Mouse (Mus musculus) cerebellum, adult 9-11 months (tissue): ENCODE data around the gene Ascc2.
"Not testable (repeated sequence)": the region's sequence is repeated elsewhere in the genome, so short reads cannot be mapped to it uniquely, and the experiment has no call there.

Experiments
- DNase-seq: peaks from one replicate; pipeline ENCODE4 v3.0.0; 2022

Gene Ascc2

DNA sequence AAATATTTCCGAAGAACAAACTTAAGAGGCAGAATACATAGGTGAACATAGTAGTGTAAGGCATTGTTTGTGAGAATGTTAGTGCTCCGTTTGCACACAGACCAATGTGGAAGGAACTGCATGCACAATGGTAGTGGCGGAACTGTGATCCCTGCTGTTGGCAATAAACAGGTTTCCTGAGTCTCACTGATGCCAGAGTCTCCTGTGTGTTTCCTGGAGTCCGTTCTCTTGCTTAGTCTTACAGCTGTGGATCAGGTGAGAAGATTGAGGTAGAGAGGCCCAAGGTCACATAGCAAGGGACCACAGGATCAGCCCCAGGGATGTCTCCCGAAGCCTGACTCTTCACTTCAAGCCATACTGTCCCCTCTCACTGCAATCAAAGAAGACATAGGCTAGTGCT is 48.0 kb downstream of the Ascc2 start:
- no peak for DNase-seq

DNA sequence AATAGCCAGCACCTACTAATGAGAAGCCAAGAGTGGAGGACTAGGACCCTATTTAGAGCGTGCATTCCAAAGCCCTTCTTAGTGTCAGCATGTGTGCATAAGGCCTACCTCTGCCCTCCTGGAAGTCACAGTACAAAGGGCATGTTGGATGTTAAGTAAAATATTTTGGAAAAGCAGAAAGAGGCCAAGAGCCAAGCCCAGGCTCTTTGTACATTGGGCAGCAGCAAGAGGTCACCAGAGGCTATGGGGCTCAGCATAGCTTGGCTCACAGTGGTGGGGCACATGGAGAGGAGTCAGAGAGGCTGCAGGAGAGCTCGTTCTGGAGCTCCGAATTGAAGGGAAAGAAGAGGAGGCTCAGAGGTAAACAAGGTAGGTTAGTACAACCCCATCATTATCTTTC is 49.5 kb downstream of the Ascc2 start:
- no peak for DNase-seq

DNA sequence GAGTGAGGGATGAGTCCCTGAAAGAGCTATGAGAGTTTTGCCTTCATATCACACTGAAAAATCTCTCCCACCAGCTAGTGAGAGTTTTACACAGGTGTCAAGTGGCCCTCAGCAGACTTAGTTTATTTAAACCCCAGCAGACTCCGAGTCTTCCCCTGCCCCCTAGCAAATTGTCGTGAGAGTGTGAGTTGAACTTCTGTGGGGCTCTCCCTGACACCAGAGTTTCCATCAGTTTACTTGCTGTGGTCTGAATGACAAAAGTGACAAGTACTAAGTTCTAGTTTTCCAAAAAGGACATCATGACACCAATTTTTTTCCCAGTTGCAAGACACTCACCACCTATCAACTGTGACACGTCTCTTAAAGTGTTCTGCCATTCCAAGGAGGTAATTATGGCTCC is 50.3 kb downstream of the Ascc2 start:
- no peak for DNase-seq

DNA sequence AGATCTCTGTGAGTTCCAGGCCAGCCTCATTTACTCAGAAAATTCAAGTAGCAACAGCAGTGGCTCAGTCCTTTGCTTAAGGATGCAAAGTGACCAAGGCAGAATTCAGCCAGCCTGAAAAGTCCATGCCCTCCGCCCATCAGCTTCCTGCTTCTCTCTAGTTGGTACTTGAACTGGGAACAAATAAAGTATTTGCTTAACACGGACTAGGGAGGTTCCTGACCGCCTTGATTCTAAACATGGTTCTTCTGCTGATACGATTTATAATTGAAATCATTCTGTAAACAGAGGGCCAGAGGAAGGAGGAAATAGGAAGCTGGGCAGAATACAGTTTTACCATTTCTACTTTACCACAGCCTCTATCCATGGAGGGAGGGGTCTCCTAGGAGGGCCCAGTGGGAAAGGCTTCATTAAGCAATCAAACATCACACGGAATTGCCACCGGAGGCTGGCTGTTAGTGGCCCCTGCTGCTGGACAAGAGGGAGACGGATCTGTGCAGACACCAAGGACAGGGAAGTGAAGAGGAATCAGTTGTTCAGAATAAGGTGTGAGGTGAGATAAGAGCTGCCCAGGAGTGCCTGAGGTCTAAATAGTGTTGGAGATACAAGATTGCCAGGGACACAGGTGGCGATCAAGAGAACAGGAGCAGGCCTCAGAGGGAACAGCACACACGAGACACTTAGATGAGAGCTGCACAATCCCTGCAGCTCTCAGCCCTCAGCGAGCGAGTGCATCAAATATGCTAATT is 51.3 kb downstream of the Ascc2 start:
- no peak for DNase-seq

DNA sequence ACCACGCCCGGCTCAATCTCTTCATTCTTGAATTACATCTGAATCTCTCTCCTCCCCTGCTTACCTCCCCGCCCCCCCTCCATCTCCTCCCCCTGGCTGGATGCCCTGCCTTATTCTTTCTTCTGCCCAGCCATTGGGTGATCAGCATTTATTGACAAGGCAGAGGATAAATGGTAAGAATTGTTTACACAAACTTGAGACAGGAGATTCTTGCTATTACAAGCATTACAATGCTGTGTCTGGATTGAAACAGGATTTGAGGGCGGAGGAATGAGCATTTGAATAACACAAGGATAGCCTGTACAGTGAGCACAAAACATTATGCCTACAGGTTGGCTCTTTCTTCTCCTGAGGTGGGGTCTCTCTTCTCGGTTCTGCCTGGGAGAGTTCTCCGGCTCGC is 52.8 kb downstream of the Ascc2 start:
- DNase-seq: no peak

DNA sequence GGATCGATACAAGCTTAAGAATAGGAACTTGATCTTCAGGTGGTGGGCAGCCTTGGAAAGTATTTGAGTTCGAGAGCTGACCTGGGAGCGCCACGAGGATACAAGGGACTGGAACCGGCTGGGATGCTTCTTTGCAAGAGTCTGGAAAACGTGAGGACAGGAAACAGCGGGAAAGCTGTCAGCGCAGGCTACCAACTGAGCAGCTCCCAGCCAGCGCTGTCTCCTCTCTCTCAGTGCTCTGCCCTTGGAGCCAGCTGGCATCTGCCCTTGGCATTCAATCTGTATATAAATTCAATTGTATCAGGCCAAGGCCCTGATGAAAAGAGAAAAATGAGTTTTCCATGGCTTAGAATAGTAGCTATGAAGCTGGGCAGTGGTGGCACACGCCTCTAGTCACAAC is 53.7 kb downstream of the Ascc2 start:
- DNase-seq: no peak

DNA sequence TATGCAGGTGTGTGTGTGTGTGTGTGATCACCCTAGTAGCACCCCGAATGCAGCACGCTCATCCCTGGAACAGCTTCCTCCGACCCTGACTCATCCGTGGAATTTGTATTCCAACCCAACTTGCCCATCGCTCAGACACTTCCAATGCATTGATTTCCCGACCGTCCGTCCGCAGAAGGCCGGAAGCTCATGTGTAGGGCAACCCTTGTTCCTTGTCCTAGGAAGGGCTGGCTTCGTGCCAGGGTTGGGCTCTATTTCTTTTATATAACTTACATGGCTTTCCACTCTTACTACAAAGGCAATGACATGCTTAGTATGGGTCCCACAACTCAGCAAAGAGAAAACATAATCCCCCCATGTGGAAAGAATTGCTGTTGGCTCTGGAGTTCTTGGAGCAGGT is 54.6 kb downstream of the Ascc2 start:
- DNase-seq: no peak

DNA sequence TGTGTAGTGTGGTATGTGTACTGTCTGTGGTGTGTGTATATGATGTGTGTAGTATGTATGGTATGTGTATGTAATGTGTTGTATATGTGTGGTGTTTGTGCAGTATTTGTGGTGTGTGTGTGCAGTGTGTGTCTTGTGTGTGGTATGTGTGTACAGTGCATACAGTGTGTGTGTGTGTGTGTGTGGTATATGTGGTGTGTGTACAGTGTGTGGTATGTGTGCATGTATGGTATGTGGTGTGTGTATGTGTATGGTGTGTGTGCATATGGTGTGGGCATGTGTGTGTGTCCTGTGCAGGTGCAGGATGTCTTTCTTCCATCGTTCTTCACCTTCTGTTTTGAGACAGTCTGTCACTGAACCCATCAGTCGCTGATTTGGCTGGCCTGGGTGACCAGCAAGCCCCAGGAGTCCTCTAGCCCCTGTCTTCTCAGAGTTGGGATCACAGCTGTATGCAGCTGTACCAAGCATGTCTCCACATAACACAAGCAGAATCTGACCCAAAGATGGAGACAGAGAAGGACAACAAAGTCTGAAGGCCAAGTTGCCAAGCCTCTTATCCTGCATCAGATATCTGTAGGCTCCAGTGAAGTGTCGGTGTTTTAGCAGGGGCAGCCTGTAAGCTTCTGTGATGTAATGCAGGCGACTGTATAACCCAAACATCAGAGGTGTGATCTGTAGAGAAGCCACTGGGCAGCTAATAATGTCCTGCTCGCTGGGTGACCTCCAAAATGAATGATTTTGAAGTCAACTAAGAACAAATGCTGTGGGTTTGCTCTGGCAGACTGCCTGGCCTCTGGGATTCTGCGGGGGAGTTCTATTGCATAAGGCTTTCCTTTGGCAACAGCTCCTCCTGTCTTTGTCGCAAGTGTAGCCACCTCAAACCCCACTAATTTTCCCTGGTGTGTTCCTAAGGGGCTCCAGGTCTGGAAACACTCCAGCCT is 59.8 kb downstream of the Ascc2 start:
- DNase-seq: no peak

DNA sequence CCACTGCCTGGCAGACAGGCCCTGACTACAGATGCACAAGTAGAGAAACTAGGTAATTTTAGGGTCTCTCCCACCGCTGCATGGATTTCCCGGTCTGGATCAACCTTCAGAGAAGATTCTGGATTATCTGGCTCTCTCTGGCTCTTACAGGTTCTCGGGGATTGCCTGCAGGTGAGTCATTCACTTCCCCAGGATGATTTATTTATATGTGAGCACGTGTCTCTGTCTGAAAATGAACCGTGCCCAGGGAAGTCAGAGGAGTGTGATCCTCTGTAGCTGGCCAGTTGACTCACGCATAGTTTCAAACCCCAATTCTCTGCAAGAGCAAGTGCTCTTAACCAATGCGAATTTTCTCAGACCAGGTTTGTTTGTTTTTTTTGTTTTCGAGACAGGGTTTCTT is 63.2 kb downstream of the Ascc2 start:
- no peak for DNase-seq

DNA sequence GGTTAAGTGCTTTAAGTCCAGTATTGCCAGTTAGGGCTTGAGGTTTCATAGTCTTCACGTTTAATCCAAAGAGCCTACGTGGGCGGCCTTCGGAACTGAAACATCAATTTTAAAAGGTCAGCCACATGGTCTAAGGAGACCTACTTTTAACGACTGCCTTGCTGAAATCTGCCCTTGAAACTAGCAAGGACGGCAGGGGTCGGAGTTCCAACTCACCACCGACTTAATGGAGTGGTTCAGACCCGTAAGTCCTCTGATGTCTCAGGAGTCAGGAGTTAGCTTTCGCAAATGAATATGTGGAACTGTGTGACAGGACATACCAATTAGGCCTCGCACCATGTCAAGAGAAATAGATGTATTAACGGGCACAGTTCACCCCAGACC is 66.1 kb downstream of the Ascc2 start:
- no peak for DNase-seq

DNA sequence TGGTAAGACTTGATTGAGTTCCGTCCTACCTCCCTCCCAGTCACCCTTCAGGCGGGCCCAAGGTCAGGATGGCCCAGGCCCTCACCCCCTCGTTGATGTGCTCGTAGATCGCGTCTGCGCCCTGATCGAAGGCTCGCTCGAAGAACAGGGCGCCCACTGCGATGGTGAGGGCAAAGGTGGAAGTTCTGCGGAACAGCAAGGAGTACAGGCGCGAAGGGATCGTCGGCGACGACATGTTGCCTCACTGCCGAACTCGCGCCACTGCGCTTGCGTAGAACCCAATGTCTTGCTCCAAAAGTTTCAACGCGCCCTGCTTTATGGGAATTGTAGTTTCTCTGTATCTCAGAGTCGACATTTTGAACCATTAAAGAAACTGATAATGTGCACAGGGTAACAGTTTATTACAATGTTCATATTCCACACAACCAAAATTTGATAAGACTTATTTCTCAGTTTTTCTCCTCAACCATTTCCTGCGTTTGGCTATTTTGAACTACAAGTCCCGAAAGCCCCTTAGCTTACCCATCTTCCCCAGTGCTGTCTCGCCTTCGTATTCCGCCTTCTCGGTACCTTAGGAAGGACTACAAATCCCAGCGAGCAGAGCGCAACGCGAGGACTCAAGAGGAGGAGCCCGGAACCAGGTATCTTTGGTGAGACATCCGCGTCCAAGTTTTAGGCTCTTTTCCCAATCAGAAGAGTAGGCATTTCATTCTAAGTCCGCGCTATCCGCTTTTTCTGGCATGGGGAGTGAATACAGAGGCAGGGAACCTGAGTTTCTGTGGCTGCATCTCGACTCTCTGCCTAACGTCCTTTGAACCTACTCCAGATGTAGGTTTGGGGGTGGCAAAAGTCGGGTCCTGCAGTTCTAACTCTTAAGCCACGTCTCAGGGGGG is 66.8 kb downstream of the Ascc2 start, which contains the start of the genes Uqcr10 and Zmat5:
Gene Uqcr10, minus strand, starts transcription at position 271 of the 893 bp plus-strand sequence.
Gene Zmat5, plus strand, starts transcription at position 607 of the 893 bp plus-strand sequence.
- peak; percentile 93 for DNase-seq

DNA sequence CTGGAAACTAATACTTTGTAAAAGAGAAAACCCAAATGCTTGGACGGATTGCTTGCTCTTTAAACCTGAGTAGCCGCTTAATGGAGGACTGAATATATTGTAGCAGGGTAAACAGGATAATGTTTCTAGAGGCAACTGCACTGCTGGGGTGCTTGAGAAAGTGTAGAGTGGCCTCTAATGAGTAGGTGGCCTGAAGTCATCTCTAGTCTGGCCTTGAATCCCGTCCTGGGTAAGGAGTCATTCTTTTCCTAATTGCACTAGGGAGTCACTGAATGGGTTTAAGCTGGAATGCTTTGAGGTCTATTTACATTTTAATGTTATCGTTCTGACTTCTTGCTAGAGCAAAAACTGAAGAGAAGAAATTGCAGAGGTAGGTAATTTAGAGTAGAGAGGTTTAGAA is 67.6 kb downstream of the Ascc2 start:
- no peak for DNase-seq

DNA sequence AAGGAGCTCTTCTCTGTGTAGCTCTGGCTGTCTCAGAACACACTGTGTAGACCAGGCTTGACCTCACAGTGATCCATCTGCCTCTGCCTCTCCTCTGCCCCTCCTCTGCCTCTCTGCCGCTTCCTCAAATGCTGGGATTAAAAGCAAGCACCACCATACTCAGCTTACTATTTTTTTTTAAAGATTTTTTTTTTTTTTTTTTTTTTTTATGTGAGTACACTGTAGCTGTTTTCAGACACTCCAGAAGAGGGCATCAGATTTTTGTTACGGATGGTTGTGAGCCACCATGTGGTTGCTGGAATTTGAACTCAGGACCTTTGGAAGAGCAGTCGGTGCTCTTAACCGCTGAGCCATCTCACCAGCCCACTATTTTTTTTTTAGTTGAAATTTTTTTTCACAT is 72.6 kb downstream of the Ascc2 start:
- DNase-seq: not testable (repeated sequence)

DNA sequence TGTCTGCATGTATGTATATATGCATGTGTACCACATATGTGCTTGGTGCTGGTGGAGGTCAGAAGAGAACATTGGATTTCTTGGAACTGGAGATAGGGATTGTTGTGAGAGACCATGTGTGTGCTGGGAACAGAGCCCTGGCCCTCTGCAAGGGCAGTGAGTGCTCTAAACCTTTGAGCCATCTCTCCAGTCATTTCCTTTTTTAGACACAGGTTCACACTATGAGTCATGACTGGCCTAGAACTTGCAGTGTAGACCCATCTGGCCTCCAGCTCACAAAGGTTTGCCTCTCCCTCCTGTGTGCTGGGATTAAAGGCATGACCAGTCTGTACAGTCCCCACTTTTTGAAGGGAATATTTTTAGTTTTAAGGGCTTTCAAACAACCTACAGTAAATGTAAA is 75.3 kb downstream of the Ascc2 start:
- no peak for DNase-seq

DNA sequence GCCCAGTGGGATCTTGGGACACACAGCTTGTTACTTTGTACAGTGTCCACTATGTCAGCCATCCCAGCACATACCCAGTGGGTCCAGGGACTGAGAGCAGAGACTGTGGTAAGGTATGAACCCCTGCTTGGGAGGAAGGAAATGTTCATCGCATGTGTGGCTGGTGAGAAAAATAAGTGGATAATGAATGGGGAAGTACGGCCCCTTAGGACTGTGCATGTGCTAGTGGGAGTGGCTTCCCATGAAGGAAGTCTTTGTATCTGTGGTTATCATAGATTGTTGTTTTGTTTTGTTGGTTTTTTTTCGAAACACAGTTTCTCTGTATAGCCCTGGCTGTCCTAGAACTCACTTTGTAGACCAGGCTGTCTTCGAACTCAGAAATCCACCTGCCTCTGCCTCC is 77.2 kb downstream of the Ascc2 start:
- no peak for DNase-seq

DNA sequence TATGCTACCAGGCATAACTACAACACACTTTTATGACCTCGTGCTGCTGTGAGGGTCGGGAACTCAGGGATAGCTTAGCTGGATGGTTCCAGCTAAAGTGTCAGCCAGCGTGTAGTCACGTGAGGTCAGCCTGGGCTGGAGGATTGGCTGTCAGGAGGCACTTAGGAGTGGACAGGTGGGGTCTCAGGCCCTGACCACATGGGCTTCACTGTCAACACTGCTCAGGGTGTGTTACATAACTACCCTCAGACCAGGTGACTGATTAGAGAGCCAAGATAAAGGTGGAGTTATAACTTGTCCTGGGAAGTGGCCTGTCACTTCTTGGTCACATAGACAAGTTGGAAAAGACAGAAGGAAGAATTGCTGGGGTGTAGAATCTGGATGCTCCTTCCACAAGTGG is 78.0 kb downstream of the Ascc2 start:
- DNase-seq: no peak

DNA sequence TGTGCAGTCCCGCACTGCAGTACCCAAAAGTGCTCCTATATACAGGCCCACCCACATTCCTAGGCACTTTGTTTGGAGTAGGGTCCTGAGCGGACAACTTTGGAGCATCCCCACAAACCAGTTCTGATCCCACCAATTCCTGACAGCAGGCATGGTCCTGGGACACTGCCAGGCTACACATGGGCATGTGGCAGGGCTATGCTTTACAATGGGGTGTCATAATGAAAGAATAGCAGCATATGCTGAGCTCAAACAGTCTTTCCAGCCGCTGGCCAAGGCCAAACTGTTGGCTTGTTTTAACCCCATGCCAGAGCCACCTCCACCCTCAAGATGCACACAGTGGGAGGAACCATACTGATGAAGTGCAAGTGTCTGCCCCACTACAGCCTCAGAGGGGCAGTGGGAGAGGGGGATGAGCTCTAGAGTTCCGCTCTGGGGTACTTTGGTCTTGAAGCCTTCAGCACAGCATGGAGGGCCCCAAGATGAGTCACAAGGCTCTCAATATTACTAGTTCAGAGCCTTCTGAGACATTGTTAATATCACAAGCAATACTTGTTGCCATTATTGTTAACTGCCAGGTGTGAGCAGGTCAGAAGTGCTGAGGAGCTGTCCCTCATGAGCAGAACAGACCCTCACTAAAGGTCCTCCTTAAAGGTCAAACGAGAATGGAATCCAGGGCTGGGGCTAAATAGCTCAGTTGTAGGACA is 79.1 kb downstream of the Ascc2 start:
- DNase-seq: no peak

DNA sequence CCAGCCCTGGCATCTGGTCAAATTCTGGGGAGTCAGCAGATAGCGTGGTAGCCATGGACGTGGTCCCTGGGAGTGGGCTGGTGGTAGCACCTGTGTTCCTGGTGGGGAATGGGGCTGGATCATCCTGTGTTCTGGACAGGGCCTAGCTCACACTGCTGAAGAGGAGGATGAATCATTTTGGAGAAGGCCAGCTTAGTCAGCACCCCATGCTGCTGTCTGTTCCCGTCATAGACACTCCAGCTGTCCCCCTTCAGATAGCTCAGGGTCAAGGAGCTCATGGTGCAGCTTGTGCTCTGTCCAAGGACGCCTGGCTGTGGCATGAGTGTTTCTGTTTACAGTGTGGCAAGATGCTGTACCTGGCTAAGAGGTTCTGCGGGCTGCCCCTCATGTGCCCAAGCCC is 81.0 kb downstream of the Ascc2 start:
- no peak for DNase-seq

DNA sequence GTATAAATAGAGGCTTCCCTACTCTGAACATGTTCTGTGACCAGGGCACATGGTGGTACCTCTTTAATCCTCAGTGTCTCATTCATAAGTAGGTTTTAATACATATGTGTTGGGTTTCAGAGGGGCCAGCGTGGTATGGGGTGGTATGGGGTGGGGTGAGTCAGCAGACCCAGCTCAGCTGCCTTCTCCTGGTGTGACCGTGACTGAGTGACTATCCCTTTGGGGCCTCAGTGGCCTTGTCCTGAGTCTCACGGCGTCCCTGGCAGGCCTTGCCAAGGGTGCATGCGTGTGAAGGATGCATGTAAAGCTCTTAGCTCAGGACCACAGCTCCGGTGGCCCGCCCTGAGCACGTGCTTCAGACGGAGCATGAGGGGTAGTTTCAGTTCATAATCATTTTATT is 82.4 kb downstream of the Ascc2 start:
- DNase-seq: no peak

DNA sequence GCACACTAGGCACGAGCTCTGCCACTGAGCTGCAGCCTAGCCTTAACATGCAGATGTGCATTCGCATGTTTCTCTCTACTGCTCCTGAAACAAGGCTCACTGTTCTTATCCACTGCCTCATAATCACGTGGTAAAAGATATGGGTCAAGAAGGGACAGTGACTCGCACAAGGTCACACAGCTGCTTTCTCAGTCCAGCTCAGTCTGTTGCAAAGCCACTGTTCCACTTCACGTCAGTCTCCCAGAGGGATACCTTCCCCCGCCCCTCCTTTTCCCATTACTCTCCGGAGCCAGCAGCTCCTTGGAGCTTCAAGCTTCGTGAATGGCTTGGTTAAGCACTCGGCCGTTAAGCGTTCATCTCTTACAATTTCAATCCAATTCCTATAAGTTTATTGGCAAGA is 82.8 kb downstream of the Ascc2 start:
- no peak for DNase-seq

DNA sequence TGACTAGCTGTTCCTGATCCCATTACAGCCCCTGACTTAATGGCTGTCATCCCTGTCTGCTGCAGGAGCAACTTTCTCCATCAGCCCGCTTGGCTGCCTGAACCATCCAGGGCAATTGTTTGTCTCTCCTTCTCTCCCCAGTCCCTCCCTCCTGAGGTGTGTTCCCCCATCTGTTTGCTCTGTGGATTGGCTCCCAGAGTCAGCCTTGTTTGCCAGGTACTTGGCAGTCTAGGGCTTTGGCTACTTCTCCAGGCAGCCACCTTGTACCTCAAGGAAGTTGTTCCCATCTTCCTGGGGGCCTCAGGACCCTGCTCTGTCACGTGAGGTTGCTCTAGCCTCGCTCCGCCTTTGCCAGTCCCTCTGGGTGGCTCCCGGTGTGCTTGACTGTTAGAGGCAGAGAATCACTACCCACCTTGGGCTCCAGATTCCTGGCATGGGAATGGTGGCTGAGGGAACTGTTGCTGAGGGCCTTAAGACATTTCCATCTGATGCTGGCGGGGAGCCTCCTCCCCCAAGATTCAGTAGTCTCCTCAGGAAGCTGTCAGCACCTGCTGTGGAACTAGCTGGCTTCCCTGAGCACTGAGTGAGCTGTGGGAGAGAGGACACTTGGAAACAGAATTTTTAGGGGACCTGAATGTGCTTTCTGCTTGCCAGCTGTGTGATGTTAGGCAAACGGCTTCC is 83.5 kb downstream of the Ascc2 start:
- peak; percentile 86 for DNase-seq

DNA sequence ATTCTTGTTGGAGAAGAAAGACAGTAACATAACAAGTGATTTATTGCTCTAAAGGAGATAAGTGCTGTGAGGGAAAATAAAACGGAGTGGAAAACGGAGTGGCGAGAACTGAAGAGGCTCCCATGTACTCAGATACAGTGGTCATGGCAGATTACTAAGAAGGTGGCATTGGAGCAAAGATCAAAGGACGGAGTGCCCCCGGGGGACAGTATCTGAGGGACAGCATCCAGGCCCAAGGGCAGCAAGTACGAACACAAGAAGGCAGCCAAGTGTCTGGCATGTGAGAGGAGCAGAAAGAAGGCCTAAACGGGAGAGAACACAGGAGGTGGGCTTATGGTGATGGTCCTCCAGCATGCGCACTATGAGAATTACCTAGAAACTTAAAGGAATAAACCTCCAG is 84.2 kb downstream of the Ascc2 start:
- DNase-seq: no peak
